Mouse (Mus musculus): ENCODE measurements around the gene Ret.

The Ret gene

DNA sequence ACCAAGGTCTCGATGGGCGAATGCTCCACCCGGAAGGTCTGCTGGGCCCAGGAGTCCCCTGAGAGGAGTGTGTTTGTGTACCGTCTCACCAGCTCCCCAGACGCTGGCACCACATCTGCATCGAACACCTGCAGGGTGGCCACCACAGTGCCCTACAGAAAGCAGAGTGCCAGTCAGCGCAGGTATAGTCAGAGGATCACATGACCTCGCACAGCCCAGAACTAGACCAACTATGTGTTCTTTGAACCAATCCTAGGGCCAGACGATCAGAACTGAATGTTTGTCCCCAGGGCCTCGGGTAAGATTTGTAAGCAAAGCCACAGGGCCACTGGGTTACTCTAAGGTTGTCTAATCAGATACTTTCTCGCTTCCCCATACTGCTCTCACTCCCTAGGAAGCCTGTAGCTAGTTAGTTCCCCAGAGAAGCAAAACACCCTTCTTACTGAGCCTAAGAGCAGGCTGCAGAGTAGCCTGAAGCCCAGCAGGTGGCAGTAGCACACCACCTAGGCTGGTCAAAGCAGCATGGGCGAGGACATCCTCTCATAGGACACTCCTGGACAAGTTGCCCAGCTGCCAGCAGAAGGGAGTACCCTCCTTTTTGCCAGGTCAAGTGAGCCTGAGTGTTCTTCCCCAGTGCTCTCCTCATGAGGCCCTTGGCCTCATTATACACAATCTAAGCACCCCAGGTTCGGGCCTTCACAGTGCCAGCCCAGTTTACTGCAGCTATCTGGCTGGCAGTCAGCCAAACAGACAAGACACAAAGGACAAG lies 18.0 kb downstream of the Ret start:
- in situ Hi-C loops (cut with MboI, MseI) = loop anchor here in 1 of 2 experiments (5.0 kb wide), 2 partner anchors 58 to 203 kb away; no protein-coding TSS in a partner anchor

DNA sequence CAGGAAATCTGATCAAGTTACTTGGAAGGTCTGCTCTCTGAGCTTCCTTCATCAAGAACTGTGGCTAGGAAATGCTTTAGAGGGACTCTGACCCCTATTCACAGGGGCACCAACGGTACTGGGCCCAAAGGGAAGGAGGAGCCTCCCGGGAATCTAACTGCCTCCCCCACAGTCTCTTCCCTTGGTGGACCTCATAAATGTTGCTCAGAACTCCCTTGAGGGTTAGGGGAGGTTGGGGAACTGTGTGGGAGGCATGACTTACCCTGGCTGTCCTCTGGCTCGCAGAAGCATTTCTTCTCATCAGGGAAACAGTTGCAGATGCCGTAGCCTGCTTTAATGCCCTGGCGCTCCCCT lies 23.6 kb downstream of the Ret start:
- in situ Hi-C loops (cut with MboI, MseI) = loop anchor here in 1 of 2 experiments (5.0 kb wide), 1 partner anchor 208 kb away; no protein-coding TSS in a partner anchor

DNA sequence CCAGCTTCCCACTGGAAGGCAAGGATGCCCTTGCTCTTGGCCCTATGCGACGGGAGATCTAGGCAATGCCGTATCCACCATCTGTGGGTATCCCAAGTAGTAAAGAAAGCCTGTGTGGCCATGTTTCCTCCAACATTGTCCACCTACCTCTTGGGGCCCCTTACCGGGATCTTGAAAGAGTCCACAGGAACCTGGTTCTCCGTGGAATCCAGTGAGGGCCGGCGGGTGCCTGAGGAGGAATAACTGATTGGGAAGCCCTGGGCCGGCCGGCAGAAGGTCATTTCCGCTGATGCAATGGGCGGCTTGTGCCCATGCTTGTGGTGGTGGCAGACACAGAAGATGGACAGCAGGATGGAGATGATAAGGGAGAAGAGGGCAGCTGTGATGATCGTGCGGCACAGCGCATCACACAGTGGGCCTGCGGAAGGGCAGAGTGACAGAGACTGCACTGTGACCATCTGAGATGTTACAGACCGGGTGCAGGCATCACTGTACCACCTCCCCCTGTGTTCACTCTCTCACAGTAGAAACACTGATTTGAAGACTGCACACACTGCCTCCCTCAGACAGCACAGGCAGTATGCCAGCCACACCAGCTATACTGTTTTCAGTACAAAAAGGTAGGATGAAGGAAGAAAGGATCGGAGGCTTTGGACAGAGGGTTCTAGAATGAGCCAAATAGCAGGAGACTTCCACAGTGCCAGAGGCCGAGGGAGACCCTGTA lies 24.1 kb downstream of the Ret start:
- in situ Hi-C loops (cut with MboI, MseI) = loop anchor here in 1 of 2 experiments (5.0 kb wide), 1 partner anchor 209 kb away; no protein-coding TSS in a partner anchor

DNA sequence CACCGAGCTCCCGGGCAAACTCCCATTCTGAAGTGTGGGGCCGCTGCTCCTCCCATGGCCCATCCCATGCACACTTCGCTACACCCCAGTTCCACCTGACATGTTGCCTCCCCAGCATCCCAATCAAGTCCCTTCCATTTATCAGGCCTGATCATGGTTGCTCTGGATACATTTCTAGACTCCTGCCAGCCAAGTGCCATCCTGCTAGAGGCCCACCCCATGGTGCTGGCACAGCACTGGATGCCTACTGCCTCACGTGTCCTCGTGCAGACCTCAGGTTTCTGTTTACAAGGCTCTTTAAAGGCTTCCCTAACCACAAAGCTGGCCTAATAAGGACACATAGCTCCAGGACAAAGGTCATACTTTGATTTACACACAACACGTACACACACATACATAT lies 26.1 kb downstream of the Ret start:
- in situ Hi-C loops (cut with MboI, MseI) = loop anchor here in 1 of 2 experiments (5.0 kb wide), 1 partner anchor 211 kb away; no protein-coding TSS in a partner anchor

DNA sequence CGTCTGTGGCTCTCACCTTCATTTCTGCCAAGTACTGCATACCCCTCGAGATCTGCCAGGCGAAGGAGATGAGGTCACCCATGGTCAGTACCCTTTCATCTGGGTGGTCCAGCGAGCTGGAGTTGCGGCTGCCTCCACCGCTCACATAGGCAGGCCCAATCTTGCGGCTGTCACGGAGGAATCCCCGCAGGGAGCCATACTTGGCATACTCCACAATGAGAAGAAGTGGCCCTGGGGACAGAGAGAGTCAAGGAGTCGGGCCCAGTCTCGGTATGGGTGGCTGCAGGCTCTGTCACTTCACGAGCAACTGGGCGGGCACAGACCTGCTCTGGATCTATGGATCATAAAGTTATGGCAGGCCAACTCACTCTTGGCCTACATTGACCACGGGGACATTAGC lies 29.4 kb downstream of the Ret start:
- in situ Hi-C loops (cut with MboI, MseI) = no loop called here

DNA sequence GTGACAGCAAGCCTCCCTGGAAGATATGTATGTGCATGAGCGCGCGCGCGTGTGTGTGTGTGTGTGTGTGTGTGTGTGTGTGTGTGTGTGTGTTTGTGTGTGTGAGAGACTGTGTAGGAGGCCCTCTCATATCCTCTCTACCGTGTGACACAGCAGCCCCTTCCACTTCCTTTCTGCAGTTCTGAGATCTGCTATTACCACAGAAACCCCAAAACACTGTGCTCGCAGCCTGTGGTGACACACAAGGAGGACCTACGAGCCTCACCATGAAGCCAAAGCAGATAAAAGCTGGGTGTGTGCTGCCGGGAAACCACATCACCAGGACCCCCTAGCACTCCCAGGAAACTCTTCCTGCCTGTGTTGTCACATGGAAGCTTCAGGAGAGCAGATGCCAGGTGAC lies 30.5 kb downstream of the Ret start:
- in situ Hi-C loops (cut with MboI, MseI) = no loop called here

DNA sequence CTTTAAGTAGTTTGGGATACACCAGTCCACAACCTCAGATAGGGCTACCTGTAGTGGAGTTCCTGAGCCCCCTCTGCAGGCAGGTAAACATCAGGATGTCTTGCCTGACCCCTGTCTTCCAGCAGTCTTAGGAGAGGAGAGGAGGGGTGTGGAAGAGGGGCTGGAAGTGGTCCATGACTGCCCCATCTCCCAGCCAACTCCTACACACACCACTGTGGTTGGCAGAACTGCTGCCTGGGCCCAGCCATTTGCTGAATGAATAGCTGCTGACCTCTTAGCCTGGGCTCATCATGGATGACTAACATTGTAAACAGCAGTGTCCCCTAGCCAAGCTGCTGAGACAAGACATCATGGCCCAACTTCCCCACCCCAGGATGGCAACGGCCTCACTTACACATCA lies 32.0 kb downstream of the Ret start:
- in situ Hi-C loops (cut with MboI, MseI) = no loop called here

DNA sequence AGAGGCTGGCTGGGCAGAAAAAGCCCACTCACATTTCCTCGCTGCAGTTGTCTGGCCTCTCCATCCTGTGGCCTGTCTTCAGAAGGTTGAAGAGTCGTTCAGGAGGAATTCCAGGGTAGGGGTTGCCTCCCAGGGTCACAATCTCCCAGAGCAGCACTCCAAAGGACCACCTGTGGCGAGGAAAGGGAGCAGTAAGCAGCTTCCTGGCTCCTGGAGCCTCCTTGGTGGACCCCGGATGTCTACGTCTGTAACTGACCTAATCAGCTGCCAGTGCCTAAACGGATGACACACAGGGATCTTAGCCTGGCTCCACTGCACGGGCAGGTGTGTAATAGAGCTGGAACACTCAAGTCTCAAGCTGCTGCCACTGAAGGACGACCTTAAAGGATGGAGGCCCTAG lies 32.8 kb downstream of the Ret start:
- in situ Hi-C loops (cut with MboI, MseI) = no loop called here

DNA sequence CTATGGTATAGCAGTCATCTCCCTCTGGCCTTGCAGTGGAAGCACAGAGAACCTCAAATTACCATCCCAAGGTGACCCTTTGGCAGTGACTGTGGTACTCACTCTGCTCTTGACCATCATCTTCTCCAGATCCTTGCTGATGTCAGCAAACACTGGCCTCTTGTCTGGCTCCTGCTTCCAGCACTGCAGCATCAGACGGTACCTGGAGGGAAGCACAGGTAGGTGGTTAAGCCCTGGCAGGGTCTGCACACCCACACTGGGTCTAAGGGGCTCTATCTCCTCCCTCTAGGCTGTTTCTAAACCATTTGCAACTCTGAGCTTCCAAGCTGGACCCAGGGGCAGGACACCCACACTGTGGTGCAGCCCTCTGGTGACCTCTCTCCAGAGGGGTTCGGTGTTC lies 34.4 kb downstream of the Ret start:
- in situ Hi-C loops (cut with MboI, MseI) = no loop called here

DNA sequence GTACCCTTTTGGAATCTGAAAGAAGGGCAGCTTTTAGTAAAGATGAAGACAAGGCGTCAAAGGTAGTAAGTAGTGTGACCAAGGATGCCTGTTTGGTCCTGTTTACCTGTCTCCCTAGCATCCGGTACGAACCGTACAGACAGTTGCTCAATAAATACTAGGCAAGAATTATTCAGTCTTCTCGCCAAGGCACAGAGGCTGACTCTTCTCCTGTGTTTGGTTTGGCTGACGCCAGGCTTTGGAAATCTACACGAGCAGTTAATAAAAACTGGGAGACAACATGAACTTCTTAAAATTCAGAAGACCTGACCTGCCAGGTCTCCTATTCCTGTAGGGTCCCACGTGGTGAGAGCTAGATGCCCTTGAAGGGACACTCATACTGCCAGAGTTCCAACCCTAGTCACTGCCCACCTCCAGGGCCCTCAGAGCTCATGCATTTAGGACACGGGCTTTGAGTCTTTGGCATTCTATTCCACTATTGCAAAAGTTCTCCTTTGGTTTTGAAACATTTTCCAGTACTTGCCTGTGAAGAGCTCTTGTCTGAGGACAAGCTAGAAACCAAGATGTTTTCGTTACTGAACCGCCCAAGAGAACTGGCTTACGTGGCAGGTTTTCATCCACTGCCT lies 34.9 kb downstream of the Ret start:
- in situ Hi-C loops (cut with MboI, MseI) = no loop called here

DNA sequence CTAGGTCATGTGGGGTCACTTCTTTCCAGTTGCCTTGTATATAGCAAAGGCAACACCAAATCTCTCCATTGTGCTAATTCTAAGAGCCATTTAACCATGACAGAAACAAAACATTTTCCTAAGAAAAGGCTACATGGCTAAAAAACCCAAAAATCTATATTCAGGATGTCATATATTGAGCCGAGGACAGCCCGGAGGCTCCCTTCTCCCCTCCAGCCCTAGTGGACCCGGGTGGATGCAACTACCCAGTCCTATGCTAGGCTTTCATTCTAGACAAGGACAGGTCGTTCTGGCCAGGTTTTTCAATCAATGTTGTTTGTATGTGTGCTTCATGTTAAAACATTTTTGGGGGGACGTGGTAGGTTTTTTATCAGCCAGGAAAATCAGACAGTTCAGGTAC lies 44.4 kb downstream of the Ret start:
- in situ Hi-C loops (cut with MboI, MseI) = no loop called here

DNA sequence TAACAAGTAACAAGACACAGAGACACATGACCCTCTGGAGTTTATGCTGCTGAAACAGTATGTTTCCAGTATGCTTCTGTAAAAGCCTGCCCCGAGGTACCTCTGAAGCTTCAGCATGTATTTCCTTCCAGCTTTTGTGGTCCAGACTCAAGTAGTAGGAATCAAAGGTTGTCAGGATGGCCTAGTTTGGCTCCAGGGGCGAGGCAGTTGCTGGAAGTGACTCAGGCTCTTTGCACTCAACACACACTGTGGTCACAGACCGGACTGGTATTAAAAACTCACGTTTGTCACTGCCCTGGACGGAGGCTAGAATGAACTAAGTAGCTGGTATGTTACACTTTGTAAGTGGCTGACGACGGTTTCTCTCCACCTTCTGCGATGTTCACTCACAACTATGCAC lies 46.5 kb downstream of the Ret start:
- in situ Hi-C loops (cut with MboI, MseI) = no loop called here

DNA sequence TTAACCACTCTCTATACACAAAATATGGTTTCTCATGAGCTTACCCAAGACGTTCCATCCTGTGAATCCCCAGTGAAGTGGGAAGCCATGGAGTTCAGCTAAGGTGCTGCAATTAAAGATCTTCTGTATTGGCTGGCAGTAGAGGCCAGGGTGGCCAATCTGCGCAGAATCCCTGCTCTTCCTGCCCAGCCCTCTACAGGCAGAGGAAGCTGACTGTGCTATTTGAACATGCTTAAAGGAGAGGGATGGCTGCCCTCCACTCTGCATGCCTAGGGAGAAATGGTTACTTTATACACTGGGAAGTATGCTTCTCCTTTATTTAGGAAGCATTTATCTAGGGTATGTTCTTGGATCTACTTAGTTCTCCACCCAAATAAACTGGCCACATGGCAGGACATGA lies 47.0 kb downstream of the Ret start:
- in situ Hi-C loops (cut with MboI, MseI) = no loop called here

DNA sequence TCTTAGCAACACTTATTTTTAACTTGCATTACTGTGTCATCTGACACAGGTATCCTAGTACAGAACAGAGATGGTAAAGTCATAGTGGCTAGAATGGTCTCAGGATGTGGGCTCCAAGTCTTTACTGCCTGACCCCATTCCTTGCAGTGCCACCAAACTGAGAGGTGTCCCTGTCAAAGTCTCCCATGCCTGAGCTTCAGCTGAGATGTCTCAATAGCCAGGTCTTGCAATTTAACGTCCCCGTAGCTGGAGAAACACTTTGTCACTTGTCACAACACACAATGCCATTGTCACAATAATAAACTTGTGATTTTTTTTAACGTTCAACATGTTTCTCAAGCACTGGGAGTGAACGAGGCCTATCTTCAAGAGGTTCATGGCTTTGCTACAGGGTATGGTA lies 47.4 kb downstream of the Ret start:
- in situ Hi-C loops (cut with MboI, MseI) = no loop called here

DNA sequence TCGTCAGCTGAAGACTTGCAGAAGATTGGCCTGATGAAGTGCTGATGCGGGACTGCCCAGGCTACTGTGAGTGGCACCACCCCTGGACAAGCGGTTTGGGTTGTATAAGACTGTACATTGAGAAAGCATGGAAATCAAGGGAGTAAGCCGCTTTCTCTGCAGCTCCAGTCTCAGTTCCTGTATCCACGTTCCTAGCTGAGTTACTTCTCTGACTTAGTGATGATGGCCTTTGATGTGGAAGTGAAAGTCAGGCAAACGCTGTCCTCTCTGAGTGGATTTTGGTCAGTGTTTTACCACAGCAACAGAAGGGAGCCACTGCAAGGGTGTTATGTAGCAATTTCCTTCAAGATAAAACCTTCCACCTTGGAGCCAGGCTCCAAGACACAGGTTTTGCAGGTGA lies 56.6 kb downstream of the Ret start:
- in situ Hi-C loops (cut with MboI, MseI) = loop anchor here in 1 of 2 experiments (5.0 kb wide), 1 partner anchor 289 kb away; no protein-coding TSS in a partner anchor

DNA sequence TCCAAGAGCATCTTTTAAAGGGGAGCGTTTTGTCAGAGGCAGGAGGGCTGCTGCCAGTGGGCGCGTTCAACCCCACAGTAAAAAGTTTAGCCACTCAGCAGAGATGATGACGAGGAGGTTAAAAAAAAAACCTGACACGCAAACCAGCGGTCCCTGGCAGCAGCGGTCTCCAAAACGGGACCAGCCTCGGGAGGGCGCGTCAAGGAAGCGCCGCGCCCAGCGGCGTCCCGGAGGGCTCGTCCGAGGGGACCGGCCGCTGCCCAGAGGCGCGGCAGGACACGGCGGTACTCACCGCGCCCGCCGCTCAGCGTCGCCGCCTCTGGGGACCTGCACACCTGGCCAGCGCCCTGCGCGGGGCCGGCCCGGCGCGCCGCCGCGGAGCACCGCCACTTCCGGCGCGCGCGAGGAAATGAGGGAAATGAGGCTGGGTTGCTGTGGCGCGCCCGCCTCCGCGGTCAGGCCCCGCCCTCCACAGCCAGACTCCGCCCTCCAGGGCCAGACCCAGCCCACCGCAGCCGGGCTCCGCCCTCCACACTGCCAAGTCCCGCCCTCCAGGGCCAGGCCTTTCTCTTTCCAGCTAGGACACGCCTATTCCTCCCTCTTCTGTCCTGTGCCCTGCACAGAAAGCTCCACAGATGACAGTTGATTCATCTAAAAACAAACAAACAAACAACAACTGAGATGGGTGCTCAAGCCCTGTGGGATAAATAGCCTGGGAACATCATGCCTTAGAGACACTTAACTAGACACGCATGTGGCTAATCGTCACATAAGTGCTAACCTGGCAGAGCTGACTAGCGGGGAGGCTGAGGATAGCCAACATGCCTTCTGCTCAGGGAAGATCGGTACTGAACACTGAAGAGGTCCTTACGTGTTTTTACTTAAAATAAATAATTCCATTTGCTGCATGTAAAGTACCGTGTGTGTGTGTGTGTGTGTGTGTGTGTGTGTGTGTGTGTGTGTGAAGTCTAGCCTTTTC lies 58.5 kb downstream of the Ret start, which contains the start of gene Csgalnact2:
TSS of gene Csgalnact2 (minus strand) at position 410 of the 979 bp plus-strand sequence.
- in situ Hi-C loops (cut with MboI, MseI) = loop anchor here in 1 of 2 experiments (10.0 kb wide), 1 partner anchor 294 kb away; the partner anchor contains the start of gene Zfp637

DNA sequence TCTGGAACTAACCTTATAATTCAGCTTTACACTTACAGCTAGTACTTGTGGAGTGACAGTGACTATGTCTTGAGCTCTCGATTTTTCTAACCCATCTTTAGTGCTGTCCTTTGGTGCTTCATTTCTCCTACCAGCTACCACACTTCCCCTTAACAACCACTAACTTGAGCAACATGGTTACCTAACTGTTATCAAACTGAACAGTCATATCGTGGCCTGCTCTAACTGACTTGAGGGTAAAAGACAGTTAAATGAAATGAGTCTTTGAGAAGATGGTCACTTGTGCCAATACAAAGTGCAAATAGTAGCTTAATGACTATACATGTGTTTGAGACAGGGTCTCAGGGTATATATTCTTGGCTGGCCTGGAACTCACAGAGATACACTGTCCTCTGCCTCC lies 60.4 kb downstream of the Ret start:
- in situ Hi-C loops (cut with MboI, MseI) = loop anchor here in 1 of 2 experiments (10.0 kb wide), 1 partner anchor 292 kb away; the partner anchor contains the start of gene Zfp637

DNA sequence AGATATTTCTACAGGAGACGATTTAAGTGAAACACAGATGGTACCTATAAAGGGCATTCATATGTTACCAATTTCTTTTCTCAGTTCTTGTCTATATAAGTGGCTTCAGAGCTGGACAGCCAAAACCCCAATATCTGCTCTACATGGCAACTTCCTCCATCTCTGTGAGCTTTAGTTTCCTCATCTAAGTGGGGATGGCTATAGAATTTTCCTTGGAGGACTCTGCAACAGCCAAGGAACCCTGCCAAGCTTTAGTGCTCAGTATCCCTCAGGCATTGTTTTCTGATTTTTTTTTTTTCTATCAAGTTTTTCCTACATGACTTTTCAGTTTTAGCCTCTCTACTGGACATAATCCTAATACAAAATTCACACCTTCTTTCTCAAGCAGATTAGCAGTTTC lies 63.1 kb downstream of the Ret start:
- in situ Hi-C loops (cut with MboI, MseI) = loop anchor here in 1 of 2 experiments (10.0 kb wide), 1 partner anchor 290 kb away; the partner anchor contains the start of gene Zfp637

DNA sequence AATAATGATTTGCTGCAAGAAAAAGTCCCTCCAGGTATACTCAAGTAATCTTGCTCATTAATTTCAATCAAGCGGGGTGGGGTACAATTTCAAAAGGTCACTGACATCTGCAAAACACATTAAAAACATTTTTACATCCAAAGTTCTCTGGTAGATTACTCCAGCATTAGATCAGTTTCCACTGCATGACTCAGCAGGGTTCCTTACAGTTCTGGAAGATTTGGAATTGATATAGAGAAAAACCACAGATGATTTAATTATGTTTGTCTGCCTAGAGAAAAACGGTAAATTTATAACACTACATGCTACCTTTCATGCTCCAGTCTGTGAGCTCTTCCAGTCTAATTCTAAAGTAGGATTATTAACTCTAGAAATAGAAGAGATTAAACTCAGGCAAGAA lies 67.5 kb downstream of the Ret start:
- in situ Hi-C loops (cut with MboI, MseI) = loop anchor here in 1 of 2 experiments (10.0 kb wide), 1 partner anchor 285 kb away; the partner anchor contains the start of gene Zfp637

DNA sequence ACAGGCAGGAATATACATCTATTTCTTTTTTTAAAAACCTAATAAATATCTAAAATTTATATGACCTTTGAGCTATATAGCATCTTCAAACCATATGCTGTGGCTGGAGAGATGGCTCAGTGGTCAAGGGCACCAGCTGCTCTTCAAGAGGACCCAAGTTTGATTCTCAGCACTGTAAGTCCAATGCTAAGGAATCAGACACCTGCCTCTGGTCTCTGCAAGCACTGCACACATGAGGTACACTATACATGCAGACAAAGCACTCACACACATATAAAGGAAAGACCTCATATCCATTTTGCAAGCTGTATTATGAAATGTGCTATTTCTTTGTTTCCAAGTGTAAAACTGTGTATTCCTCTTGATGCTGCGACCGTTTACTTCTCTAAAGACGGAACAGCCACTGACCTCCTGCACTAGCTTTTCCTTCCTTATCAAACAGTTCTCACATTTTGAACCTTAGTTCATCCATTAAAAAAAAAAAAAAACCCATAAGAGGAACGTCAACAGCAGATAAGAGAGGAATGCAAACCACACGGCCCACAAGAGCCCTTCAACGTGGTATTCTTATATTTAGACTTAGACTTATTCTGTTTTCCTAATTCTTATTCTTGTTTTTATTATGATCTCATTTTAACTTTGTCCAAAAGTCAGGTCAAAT lies 69.6 kb downstream of the Ret start:
- in situ Hi-C loops (cut with MboI, MseI) = no loop called here
